Mouse (Mus musculus) frontal cortex, adult 2 months (tissue): Measurements from ENCODE around the gene Psat1. TPM values are rescaled to one million over a fixed set of nuclear protein-coding genes. Genes with fewer than 3 reads are reported as not detected.

Experiments
- DNase-seq, 2 experiments: peaks; one replicate each; pipeline ENCODE4 v3.0.0; 2022; ENCODE audit warnings: low spot score in 1 of 2; ENCODE audit errors: extremely low spot score in 1 of 2
- polyA plus RNA-seq: library from polyadenylated mRNA; depleted of rRNA; stranded (reverse); fragments of >200 nt; gene quantifications from 2 replicates; pipeline ENCODE4 v1.2.3, GENCODE M21; 2012

The Psat1 gene
- polyA plus RNA-seq, 1 experiment = 112 TPM

DNA sequence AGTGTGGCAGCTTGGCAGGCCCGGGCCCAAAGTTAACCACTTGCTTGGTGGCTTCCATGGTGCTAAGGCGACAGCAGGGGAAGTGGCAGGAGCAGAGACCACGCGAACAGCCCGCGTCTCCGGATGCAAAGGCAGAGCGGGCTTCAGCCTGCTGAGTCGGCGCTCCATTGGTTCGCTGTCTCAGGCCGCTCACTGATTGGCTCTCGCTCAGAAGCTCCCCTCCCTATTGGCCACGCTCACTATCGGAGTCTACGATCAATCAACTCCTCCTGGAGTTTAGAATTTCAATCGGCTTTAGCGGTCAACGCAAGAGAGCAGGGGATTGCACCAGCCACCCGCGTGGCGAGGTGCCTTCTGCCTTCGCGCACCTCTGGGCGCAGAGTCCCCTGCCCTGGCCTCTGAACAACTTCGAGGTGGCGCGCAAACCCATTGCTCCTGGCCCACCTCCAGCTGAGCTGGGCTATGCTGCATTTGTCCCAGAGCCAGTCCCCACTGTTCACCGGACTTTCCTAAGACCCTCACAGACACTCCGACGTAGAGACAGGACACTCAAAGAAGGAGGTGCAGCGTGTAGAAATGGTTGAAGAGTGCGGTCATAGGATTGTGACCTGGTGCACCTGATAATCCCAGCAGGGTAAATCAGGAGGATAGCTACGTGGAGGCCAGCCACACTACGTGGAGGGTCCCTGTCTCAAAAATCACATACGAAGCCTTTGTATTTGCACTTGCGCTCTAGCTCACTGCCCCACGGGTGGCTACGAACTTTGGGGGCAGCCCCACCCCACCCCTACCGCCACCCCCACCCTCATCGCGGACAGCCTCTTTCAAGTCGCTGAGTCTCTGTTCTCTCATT lies 22.0 kb downstream of the Psat1 start:
- DNase-seq = peak; percentile 84 to 92

- DNase-seq = peak; percentile 45 to 71
These were observed 22.8 kb downstream of the Psat1 start for GRCm38 (mm10) chr19:15924181-15924865.

DNA sequence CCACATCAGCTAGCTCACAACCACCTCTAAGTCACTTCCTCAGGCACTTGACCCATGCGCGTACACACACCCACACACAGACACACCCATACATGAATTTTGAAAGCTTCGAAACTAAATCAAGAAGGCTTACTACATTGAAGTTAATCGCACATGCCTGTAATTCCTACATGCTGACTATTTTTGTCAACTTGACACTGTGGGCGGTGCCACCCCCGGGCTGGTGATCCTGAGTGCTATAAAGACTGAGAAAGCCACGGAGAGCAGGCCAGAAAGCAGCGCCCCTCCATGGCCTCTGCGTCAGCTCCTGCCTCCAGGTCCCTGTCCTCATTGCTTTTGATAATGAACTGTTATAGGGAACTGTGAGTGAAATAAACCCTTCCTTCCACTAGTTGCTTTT lies 23.7 kb downstream of the Psat1 start:
- peak in 1 of 2 experiments; percentile 14 for DNase-seq

DNA sequence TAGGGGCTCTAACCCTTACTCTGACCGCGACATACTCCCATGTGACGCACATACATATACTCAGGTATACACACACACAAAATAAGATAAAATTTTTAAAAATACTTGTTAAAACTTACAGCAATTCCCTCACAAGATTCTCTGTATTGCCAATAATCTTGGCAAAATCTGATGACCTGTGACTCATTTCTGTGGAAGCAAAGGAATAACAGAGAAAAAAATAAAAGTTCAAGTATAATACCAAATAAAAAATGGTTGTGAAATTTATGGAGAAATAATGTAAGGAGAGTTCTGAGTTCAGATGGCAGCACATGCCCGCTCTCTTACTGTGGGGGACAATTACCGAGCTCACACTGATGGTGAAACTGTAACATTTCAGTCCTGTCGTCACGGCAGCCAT lies 27.8 kb downstream of the Psat1 start:
- no peak for DNase-seq

DNA sequence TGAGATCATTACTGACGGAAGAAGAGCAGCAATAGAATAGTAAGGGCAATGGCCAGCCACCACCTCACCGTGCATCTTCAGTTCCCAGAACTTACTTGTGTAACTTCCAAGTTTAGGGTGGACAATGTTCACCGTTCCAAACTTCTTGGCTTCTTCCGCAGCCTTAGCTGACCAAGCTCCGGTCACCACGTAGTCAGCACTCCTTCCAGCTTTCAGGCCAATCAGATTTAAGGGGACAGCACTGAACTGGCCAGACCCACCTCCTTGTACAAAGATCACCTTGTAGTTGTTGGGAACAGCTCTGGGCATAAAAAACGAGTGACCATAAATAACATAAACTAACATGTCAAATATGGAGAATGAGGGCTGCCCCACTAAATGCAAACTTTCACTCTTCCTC lies 29.0 kb downstream of the Psat1 start:
- no peak for DNase-seq

DNA sequence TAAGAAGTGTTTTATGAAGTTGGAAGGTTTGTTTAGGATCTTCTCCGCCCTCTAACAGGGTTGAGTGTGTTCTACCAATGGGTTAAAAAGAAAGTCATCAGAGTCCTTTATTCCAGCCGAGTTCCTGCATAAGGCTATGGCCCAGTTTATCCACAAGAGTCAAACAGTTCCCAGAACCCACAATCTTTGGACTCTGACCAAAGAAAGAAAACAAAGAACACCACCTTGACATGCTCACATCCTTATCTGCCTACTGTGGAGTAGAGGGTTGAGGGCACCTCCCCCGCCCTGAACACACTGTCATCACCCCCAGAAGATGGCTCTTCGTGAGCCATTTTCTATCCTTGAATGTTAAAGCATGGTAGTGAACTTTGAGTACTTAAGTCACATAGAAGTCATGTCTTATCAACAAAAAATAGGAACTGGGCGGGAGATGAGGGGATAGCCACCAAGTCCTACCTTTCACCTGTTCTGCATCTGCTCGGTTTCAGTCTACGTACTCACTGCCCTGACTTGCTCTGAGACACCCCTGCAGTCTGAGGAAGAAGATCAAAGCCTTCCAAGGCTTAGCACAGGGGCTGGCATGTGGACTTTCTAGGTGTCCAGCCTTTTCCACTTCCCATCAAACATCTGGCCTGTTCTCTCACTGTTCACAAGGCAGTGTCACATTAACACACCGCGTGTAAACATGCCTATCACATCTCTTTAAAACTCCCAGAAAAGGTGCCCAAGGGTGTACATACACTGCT lies 33.7 kb downstream of the Psat1 start:
- DNase-seq = no peak

DNA sequence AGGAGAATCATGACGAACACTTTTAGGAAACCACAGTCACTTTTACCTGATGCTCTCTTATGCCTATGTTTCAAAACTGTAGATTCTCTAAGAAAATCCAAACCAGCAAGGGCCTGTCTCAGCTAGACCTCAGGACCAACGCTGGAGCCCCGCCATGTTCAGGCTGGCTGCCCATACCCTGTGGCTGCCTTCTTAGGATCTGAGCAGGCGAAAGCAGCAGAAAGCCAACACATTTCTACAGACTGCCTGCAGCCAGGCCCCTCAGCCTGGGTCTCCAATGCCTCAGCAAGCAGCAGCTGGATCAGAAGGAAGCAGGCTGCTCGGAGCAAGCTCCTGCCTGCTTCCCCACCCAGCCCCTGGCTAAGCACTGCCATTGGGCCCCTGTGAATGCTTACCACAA lies 35.7 kb downstream of the Psat1 start:
- DNase-seq = no peak

GRCm38 (mm10) chr19:15910987-15911386 lies 36.1 kb downstream of the Psat1 start:
- no peak for DNase-seq

- DNase-seq = no peak
These were observed 36.6 kb downstream of the Psat1 start for GRCm38 (mm10) chr19:15910488-15910887.

- no peak for DNase-seq
These were observed 39.1 kb downstream of the Psat1 start for GRCm38 (mm10) chr19:15908016-15908415.

- DNase-seq = no peak
These were observed 42.4 kb downstream of the Psat1 start for GRCm38 (mm10) chr19:15904734-15905133.

DNA sequence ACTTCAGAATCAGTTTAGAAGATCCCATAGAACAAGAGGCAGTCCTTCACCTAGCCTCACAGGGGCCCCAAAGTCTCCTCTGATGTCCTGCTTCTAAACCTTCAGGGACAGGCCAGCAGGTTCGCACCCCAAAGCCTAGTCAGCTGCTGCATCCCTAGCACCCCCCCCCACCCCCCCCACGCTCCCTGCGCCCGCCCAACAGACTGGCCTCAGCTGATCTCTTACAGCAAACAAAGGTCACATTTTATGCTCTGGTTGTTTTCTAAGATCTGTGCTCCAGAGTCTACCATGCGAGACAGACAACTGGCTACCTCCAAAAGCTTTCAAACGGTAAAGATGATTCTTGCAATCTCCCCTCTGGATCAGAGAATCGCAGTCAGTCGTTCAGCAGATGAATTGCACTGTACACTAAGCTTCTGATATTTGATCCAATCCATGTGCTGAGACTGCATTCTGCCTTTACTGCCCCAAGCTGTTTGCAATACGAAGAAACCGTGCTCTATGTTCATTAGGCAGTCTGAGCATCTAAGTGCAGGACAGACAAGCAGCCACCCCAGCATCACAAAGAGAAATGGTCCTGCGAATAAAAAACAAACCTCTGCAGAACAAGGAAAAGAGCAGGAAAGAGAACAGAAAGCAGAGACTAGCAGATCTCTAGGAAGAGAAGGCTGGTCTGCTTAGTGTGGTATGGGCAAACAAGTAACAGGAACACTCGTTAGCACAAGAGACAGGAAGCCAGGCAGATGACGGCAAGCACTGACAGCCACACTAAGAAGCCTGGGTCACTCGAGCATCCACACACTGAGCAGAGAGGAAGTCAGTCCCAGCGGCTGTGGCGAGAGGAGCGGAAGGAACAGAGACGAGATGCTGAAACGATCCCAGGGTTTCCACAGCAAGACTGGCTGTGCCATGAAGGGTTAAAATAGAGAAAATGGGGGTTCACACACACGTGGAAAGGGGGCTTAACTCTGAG lies 43.3 kb downstream of the Psat1 start:
- DNase-seq = no peak

DNA sequence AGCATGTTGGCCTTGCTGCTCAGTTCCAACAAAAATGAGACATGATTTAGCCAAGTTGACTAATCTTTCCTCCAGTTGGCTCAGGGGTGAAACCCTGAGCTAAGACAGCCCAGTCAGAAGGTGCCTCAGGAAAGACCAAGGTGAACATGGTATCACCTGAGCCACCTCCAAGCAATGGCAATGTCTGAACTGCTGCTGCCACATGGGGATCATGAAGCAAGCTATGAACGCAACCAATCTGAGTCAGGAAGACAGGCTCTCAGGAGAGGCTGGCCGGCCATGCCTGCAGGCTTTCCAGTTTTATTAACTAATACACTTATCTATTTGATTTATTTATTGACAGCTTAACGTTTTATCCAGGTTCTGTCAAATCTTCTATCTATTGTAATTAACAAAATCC lies 51.5 kb downstream of the Psat1 start:
- no peak for DNase-seq

DNA sequence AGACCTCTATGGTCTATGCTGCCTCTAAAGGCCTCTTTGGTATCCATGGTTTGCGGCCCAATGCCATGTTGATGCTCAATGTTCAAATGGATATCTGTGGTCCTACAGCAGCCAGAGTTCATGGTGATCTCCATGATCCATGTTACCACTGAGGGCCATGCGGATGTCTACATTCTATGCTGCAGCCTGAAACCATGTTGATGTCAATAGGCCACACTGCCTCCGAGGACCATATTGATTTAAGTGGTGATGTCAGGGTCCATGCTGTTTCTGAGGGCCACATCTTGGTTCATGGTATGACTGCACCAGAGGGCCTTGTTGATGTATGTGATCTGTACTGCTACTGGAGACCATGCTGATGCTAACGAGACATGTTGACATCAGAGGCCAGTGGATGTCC lies 55.0 kb downstream of the Psat1 start:
- no peak for DNase-seq

DNA sequence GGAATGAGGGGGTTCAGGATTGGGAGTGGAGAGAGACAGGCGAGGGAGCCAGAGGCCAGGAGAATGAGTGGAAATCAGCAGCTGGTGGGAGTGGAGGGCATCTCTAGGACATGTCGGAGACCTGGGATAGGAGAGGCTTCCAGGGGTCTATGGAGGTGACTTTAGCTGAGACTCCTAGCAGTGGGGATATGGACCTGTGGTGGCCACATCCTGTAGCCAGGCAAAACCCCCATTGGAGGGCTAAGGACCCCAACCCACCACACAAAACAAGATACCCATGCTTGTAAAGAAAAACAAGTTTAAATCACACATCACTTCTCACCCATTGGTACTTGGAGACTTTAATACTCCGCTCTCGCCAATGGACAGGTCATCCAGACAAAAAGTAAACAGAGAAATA lies 58.7 kb downstream of the Psat1 start:
- no peak for DNase-seq

- DNase-seq = no peak
These were observed 64.3 kb downstream of the Psat1 start for GRCm38 (mm10) chr19:15882705-15883426.

GRCm38 (mm10) chr19:15880731-15881130 lies 66.4 kb downstream of the Psat1 start:
- DNase-seq = no peak

DNA sequence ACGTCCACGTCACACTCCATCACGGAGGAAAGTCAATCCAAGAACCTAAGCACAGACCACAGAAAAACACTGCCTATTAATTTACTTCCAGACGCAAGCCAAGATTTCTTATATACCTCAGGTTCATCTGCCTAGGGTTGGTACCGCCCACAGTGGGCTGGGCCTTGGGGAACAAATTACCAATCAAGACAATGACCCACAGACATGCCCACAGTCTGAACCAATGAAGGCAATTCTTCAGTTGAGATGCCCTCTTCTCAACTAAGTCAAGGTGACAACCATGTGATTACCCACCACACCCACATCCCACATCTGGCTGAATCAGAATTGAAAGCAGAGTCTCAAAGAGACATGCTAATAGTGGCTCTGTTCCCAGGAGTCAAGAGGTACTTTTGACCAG lies 67.9 kb downstream of the Psat1 start:
- DNase-seq = no peak

DNA sequence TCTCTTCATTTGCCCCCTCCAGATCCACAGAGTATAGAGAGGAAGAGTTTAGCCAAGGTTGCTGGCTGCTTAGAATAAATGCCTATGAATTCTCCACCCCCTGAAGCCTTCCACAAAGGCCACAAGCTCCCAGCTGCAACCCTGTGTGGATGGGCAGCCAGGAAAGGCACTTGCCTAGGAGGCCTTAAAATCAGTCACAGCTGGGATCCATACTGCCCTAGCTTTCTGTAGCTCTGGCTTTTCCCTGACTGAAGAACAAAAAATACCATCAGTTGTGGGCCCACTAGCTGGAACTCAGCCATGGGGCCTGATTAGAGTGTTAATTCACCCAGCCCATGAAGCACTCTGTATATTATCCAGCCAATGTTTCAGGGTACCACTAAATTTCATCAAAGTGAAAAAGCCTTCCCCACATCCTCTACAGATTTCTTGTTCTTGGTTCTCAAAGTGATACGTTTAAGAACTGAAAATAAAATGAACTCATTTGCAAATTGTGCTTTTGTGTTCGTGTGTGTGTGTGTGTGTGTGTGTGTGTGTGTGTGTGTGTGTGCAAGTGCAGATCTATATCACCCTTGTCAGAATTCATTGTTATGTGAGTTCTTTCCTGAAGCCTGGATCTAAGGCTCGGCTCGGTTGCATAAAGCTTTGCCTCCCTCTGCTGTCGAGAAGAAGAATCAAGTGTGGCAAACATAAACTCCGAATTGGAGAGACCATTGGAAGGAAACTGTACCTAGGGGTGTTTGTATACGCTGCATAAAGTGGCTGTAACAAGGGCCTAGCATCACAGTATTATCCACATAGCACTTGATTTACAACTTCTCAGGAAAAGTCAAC lies 78.1 kb downstream of the Psat1 start:
- DNase-seq = peak in 1 of 2 experiments; percentile 66
